Mouse (Mus musculus) intestine, postnatal 0 days (tissue): Measurements from ENCODE around the gene Shisa8. TPM values are rescaled to one million over a fixed set of nuclear protein-coding genes. Genes with fewer than 3 reads are reported as not detected.

ENCODE experiments used
- ATAC-seq: fragments of 200-750 bp; cut with Nextera tagmentation; 2 replicates; pipeline ENCODE4 v1.8.0; 2017; ENCODE audit warnings: mild to moderate bottlenecking, moderate TSS enrichment, moderate library complexity
- H3K27ac ChIP-seq: fragments of 300-500 bp; sonication (generic); 2 replicates; pipeline ENCODE4 v1.5.1; 2014; ENCODE audit warnings: mild to moderate bottlenecking, low read depth, low read length, moderate library complexity
- H3K27me3 ChIP-seq: fragments of 300-500 bp; sonication (generic); replicated peaks from 2 replicates; pipeline ENCODE4 v1.6.1; 2014; ENCODE audit warnings: low read length, mixed read lengths; ENCODE audit not compliant: control insufficient read depth, insufficient read depth
- H3K36me3 ChIP-seq: fragments of 300-500 bp; sonication (generic); 2 replicates; pipeline ENCODE4 v1.6.1; 2014; ENCODE audit warnings: mild to moderate bottlenecking, moderate library complexity; ENCODE audit not compliant: control insufficient read depth, insufficient read depth
- H3K4me1 ChIP-seq: fragments of 300-500 bp; sonication (generic); replicated peaks from 2 replicates; pipeline ENCODE4 v1.6.1; 2014; ENCODE audit warnings: antibody characterized with exemption, low read length, mixed read lengths; ENCODE audit not compliant: control insufficient read depth, insufficient read depth
- H3K4me2 ChIP-seq: fragments of 300-500 bp; sonication (generic); replicated peaks from 2 replicates; pipeline ENCODE4 v1.6.1; 2014; ENCODE audit warnings: low read depth, mild to moderate bottlenecking, moderate library complexity
- H3K4me3 ChIP-seq: fragments of 300-500 bp; sonication (generic); 2 replicates; pipeline ENCODE4 v1.5.1; 2014; ENCODE audit warnings: low read depth, low read length
- H3K9ac ChIP-seq: fragments of 300-500 bp; sonication (generic); 2 replicates; pipeline ENCODE4 v1.6.1; 2014; ENCODE audit warnings: mild to moderate bottlenecking, low read depth, low read length
- H3K9me3 ChIP-seq: fragments of 300-500 bp; sonication (generic); 2 replicates; pipeline ENCODE4 v1.6.1; 2016; ENCODE audit warnings: mixed run types; ENCODE audit not compliant: control insufficient read depth
- CTCF ChIP-seq: sonication (generic); IDR thresholded peaks from 2 replicates; pipeline ENCODE4 v1.5.1; 2016; ENCODE audit warnings: low read depth, mild to moderate bottlenecking, control low read depth, antibody characterized with exemption, moderate library complexity
- WGBS: fragments of 180-500 bp; shearing (Covaris S2); extraction: QIAGEN DNeasy Blood & Tissue Kit; methylation state at CpG from one replicate; pipeline ENCODE4 v1.1.7; 2014; 5-methylcytosine and 5-hydroxymethylcytosine counted together
- polyA plus RNA-seq: library from polyadenylated mRNA; unstranded; fragments of >200 nt; fragmentation: Nextera tagmentation; extraction: Ambion mirVana; gene quantifications from 2 replicates; pipeline ENCODE4 v1.2.1, GENCODE M21; 2015

Gene Shisa8
- polyA plus RNA-seq, 1 experiment from 2014 or later: not detected

DNA sequence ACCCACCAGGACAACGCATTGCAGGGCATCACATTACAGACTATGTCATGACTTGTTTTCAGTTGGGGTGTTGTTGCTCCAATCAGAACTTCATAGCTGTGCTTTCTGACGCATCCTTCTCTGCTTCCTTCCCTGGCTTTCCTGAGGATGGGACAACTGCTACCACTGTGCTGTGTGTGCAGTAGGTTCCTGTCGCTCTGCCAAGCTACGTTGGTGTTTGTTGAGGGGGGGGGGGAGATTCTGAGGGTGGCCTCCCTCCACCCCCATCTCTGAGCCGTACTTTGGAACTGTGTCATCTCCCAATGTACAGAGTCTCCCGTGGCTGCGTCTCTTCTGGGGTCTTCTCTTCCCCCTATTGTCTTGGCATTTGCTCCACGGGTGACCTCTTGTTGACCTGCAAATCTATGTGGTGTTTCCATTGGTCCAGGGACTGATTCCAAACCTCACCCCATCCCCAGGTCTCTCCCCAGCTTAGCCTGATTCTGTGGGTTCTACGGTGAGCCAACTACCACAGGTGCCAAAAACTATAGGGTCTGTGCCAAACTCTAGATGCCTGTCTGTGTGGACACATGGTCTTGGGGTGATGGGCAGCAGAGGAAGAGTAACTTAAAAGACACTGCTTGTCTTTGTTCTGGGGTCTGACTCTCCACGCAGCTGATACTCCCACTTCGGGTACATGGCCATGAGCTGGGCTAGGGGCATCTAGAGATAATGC, 2.9 kb upstream of the Shisa8 start:
- H3K4me1 ChIP-seq: no peaks in the 10 kb centered on the region
- peaks cover 68% of the 10 kb centered on the region for H3K27me3 ChIP-seq
- WGBS: 32% methylated on average over 11 of the region's 11 CpGs
- H3K4me2 ChIP-seq: no peak overlapping the region
- no peak for ATAC-seq
- no peaks in the 10 kb centered on the region for H3K36me3 ChIP-seq
- no peak overlapping the region for H3K27ac ChIP-seq
- TF ChIP-seq CTCF: no peak
- H3K9ac ChIP-seq: no peak overlapping the region
- no peaks in the 10 kb centered on the region for H3K9me3 ChIP-seq
- H3K4me3 ChIP-seq: no peak overlapping the region

DNA sequence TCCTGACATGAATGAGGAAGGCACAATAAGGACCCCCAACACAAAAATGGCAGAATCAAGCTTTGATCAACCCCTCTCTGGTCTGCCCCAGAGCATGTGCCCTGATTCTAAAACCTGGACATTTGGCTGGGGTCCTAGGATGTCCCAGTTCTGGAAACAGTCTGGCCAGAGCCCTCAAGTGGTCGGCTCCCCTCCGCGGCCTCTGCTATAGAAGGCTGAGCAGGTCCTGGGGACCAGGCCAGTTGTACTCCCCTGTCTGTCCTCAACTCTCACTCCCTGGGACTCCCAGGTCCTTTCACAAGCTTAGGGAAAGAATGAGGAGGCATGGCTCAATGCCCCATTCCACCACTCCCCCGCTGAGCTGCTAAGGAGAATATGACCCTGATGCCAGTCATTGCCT, 607 bp upstream of the Shisa8 start:
- H3K27me3 ChIP-seq: peaks cover 71% of the 10 kb centered on the region
- no peak overlapping the region for H3K4me2 ChIP-seq
- no peak for TF ChIP-seq CTCF
- WGBS: 24% methylated on average over 4 of the region's 4 CpGs
- H3K9ac ChIP-seq: no peak overlapping the region
- no peaks in the 10 kb centered on the region for H3K4me1 ChIP-seq
- ATAC-seq: no peak
- no peaks in the 10 kb centered on the region for H3K36me3 ChIP-seq
- no peak overlapping the region for H3K4me3 ChIP-seq
- H3K27ac ChIP-seq: no peak overlapping the region
- H3K9me3 ChIP-seq: no peaks in the 10 kb centered on the region

DNA sequence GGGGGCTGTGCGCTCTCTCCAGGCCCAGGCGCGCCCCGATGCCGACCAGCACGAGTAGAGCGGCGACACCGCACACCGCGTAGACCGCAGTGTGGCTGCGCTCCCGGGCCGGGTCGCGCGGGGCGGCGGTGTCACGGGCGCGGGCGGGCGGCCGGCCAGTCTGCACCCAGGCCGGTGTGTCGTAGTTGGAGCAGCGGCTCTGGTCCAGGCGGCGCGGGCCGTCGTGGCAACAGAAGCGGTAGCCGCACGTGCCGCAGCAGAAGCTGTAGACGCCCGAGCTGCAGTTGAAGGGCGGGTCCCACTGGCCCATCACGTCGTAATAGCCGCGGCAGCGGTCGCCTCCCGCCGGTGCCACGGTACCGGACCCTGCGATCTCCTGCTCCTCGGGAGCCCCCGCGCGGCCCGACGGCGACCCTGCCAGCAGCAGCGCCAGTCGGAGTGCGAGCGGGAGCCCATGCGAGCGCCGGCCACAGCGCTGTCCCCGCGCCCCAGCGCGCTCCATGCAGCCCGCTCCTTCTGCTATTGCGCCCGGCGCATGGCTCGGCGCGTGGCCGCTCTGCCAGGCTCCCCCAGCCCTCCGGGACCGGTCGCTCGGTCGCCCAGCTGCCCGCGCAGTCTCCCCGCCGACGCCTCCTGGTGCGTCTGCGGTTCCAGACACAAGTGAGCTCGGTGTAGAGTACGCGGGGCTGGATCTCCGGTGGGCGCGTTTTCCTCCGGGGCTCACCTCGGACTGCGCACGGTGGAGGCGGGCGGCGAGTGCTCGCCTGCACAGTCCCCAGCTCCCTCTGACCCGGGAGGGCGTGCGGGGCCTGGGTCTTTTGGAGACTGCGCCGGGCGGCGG, 484 bp downstream of the Shisa8 start:
- TF ChIP-seq CTCF: peak; percentile 22
- H3K27ac ChIP-seq: no peak overlapping the region
- peaks cover 69% of the 10 kb centered on the region for H3K27me3 ChIP-seq
- no peaks in the 10 kb centered on the region; the same call in 1 of the 2 replicates for H3K36me3 ChIP-seq
- H3K4me2 ChIP-seq: peak overlapping the region; percentile 70
- 1% methylated on average over 105 of the region's 112 CpGs for WGBS
- H3K9ac ChIP-seq: no peak overlapping the region
- no peak for ATAC-seq
- peak overlapping the region; percentile 40 for H3K4me3 ChIP-seq
- H3K9me3 ChIP-seq: no peaks in the 10 kb centered on the region
- H3K4me1 ChIP-seq: no peaks in the 10 kb centered on the region

DNA sequence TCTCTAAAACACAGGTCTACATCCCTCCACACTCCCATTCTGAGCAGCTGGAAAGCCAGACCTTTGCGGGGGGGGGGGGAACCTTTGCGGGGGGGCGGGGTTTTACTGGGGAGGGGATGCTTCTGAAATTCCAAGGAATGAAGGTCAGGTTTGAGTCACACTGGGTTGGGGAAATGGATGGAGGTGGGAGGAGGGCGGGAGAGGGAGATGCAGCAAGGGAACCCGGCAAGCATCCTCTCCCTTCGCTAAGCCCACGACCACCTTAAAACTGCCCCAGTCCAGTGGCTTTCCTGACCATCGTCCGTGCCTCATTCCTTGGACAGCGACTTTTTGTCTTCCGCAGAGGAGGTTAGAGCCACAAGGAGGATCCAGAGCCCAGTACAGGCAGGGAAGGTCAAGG, 1.3 kb downstream of the Shisa8 start:
- H3K36me3 ChIP-seq: peaks cover 3% of the 10 kb centered on the region; the same call in 1 of the 2 replicates
- H3K9me3 ChIP-seq: no peaks in the 10 kb centered on the region
- H3K4me1 ChIP-seq: no peaks in the 10 kb centered on the region
- ATAC-seq: no peak
- 7% methylated on average over 11 of the region's 11 CpGs for WGBS
- H3K27me3 ChIP-seq: peaks cover 60% of the 10 kb centered on the region
- no peak overlapping the region for H3K9ac ChIP-seq
- H3K4me3 ChIP-seq: peak overlapping the region; percentile 40; the same call in 1 of the 2 replicates
- no peak overlapping the region for H3K27ac ChIP-seq
- peak overlapping the region; percentile 70; the same call in 1 of the 2 replicates for H3K4me2 ChIP-seq
- TF ChIP-seq CTCF: no peak

DNA sequence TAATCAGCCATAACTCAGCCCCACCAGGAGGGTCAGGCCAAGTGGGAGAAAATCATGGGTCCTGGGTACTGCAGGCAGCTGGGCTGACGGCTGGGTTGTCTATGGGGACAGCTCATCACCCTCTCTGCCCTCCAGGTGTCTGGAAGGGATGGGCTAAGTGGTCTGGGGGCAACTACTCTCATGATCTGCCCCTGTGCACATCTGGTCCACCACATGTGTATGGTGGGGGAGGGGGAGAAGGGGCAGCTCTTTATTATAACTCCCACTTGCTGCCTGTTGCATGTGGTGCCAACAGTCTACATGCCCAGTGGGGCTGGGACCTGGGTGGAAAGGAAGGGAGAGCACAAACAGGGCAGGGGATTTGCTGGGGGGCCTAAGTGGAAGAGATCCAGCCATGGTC, 1.8 kb downstream of the Shisa8 start:
- Histone ChIP-seq H3K27me3 (peaks cover 55% of the 10 kb centered on the region), H3K9me3 (no peaks in the 10 kb centered on the region), H3K4me2 (no peak overlapping the region), H3K36me3 (peaks cover 7% of the 10 kb centered on the region; the same call in 1 of the 2 replicates), H3K9ac (no peak overlapping the region), H3K4me1 (no peaks in the 10 kb centered on the region), H3K4me3 (no peak overlapping the region), H3K27ac (no peak overlapping the region)
- no peak for ATAC-seq
- WGBS: 71% methylated on average over 1 of the region's 1 CpGs
- TF ChIP-seq CTCF: no peak

DNA sequence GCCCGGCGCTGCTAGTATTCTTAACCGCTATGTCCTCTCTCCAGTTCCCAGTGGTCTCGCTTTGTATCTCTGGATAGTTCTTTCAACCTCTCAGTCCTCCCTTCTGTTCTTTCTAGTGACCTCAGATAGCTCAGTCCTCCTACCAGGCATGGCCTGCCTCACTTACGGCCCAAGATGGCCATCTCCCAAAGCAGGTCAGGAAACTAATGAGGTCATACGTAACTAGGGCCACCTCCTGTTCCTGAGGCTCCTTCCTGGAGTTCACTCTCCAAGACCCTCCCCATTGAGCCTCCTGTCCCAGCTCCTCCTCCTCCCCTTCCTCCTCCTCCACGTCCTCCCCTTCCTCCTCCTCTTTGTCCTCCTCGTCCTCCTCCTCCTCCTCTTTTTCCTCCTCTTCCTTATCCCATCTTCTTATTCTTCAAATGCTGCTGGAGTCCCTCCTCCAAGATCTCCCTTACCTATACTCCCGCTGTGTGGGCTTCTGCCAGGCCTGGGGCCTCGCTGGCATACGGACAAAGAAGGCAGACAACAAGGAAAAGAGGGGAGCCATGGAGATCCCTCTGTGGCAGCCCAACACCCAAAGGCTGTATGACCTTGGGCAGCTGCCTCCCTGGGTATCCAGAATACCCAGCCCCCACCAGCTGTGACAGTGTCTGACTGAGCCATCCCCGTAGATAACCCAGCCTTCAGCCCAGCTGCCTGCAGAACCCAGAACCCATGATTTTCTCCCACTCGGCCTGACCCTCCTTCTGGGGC, 3.1 kb downstream of the Shisa8 start:
- peaks cover 21% of the 10 kb centered on the region for H3K36me3 ChIP-seq
- H3K4me2 ChIP-seq: no peak overlapping the region
- no peak overlapping the region for H3K9ac ChIP-seq
- no peaks in the 10 kb centered on the region for H3K9me3 ChIP-seq
- ATAC-seq: no peak
- no peak overlapping the region for H3K4me3 ChIP-seq
- 86% methylated on average over 13 of the region's 13 CpGs for WGBS
- peaks cover 43% of the 10 kb centered on the region for H3K27me3 ChIP-seq
- no peak for TF ChIP-seq CTCF
- H3K27ac ChIP-seq: no peak overlapping the region
- no peaks in the 10 kb centered on the region for H3K4me1 ChIP-seq
